Mouse (Mus musculus): ENCODE data around the gene Cic.

DNA sequence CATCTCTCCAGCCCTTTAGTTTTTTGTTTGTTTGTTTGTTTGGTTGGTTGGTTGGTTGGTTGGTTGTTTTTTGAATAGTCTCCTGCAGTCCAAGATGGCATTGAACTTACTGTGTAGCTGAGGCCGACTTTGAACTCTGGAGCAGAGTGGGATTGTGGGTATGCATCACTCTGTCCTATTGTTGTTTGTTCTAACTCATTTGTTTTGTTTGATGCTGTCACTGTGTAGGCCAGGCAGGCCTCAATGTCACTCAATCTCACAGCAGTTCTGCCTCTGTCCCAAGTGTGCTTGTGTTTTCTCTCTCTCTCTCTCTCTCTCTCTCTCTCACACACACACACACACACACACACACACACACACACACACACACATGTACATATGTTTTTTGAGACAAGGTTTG is 5.6 kb upstream of the Cic start:
- TF ChIP-seq CTCF (IDR thresholded peaks at IDR 0.05; ENCODE audit: insufficient read depth, low read length) (no peak), POLR2A (IDR thresholded peaks at IDR 0.05; ENCODE audit: borderline replicate concordance, extremely low read depth, low read depth, low read length) (no peak)

All from lung, adult 2 months (tissue).